Mouse (Mus musculus) lung, postnatal 36 days (tissue): ENCODE data around the gene Them7.

Experiments used
- DNase-seq: peaks from one replicate; pipeline ENCODE4 v3.0.0; 2022; ENCODE audit warnings: mixed read lengths

Gene Them7

GRCm38 (mm10) chr2:105235380-105236115 is 11.4 kb downstream of the Them7 start:
- DNase-seq: no peak

GRCm38 (mm10) chr2:105237424-105237823 is 13.3 kb downstream of the Them7 start:
- no peak for DNase-seq

- DNase-seq: no peak
Observed at GRCm38 (mm10) chr2:105237841-105238240, 13.7 kb downstream of the Them7 start.

- DNase-seq: peak; percentile 34
Observed at GRCm38 (mm10) chr2:105238775-105239174, 14.7 kb downstream of the Them7 start.

- no peak for DNase-seq
Observed at GRCm38 (mm10) chr2:105240631-105241030, 16.5 kb downstream of the Them7 start.

- no peak for DNase-seq
Observed at GRCm38 (mm10) chr2:105242940-105243339, 18.8 kb downstream of the Them7 start.

DNA sequence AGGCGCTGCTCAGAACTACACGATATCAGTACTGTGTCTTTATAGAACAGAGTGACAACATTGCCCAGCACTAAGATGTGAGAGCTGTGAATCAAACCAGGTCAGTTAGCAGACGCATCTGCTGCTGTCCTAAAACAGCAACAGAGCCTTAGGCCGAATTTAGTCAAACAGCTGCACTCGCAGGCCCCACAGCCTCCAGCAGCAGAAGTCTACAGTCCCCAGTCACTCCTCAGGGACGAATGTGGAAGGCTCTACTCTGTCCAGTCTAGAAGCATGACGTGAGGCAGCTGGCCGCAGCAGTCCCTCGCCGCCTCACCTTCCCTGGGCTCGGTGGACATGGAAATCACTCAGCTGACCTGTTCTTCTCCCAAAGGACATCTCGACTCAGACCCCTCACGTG is 20.6 kb downstream of the Them7 start:
- no peak for DNase-seq

- DNase-seq: no peak
Observed at GRCm38 (mm10) chr2:105251978-105252377, 27.9 kb downstream of the Them7 start.

DNA sequence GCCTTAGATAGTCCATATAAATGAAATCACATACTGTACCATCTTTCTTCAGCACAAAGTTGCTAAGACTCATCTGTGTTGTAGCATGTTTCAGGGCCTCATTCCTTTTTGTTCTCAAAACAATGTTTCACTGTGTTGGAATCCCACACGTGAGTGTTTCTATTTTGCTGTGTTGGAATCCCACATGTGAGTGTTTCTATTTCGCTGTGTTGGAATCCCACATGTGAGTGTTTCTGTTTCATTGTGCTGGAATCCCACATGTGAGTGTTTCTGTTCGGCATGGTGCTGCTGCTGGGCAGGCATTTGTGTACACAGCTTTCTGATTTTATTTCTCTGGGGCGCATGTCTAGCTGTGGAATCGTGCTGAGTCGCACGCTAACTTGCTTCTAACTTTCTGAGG is 28.7 kb downstream of the Them7 start:
- DNase-seq: no peak

DNA sequence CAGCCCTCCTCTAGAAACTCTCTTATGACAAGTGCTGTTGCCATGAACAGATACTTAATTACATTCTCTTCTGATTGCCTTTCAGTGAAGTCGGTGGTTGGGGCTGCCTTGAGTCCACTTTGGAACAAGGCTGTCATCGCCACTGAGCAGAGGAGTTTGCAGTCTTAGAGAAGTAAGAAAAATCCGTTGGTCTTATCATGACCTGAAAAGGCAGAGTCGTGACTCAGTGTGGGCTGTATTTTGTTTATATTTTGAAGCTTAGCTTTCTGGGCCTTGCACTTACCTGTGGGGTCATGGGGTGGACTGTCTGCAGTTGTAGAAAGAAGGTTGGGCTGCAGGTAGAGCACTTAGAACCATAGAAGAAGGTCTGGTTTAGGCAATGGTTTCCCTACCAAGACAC is 31.3 kb downstream of the Them7 start:
- no peak for DNase-seq

DNA sequence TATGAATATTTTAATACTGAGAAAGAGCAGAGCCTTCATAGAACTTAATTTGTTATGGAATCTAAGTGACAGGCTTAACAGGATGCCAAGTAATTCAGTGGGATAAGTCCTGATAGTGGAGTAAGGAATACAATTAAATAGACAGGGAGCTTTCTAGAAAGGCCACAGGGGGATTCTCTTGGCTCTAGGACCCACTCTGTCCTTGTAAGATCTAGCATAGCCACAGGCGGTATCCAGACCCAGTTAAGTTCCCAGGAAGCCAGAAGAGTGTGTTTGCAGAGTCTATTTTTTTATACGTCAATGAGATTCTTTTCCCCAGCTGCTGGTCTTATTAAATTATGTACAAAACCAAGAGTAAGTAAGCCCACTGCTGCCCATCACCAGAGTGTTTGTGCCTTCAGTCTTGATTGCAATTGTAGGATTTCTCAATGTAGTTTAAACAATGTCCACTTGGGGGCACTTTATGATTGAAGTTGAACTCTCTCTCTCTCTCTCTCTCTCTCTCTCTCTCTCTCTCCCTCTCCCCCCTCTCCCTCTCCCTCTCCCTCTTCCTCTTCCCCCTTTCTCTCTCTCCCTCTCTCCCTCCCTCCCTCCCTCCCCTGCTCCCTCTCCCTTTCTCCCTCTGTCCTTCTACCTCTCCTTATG is 32.4 kb downstream of the Them7 start:
- no peak for DNase-seq

DNA sequence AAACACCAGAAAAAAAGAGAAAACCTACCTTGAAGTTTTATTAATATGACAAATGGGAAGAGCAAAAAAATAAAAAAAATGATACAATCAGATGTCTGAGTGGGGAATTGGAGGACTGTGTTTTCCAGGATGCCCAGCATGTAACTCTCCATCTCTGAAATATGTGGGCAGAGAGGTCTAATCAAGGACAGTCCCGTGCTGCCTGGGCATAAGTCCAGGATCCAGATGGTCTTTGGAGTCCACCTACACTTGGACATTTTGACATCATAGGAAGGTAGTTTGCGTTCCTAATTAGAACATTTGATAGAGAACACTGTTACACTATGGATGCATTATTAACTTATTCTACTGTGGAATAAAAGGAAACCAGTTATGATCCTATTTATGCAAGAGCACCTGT is 33.3 kb downstream of the Them7 start:
- DNase-seq: no peak

GRCm38 (mm10) chr2:105261335-105261734 is 37.2 kb downstream of the Them7 start:
- DNase-seq: no peak

DNA sequence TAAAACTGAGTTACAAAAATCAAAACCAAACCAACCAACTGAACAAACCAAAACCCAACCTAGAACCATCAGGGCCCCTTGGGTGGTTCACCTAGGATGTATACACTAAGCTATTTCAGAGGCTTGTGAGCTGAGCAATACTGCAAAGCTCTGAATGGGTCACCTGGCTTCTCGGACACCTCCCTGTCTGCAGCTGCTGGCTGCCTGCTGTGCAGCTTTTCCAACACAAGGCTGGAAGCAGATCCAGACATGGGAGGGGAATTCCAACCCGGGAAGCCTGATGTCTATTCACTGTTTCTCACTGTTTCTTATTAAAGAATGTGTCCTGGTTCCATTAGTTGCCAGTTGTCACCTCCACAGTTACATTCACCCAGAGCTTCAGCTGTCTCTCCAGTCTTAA is 39.1 kb downstream of the Them7 start:
- no peak for DNase-seq

DNA sequence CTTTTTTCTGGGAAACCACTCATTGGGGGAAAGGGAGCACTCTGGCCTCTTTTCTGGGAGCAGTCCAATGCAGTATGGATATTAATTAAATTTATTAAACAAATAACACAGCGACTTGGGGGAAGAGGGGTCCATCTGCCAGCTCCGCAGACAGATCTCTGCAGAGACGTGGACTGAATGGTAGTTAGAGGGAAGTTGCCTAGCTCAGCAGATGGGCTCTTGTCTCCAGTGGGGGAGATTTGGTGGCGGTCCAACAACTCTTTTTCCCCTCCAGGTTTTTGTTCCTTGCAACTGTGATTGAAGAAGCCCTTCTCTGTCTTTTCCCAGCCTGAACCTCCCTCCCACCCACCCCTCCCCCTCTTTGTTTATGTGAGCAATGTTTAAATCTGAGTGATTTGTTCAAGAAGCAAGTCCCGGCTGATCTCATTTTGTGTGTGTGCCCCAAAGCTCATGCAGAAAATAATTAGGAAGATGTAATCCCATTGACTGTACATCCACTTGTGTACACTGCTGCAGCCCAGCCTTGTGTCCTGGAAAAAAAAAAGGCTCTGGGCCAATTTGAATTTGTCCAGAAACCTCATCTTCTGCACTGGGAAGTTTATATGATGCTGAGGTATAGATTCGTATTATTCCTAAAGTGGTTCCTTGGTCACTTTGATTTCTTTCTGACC is 58.4 kb downstream of the Them7 start:
- no peak for DNase-seq

DNA sequence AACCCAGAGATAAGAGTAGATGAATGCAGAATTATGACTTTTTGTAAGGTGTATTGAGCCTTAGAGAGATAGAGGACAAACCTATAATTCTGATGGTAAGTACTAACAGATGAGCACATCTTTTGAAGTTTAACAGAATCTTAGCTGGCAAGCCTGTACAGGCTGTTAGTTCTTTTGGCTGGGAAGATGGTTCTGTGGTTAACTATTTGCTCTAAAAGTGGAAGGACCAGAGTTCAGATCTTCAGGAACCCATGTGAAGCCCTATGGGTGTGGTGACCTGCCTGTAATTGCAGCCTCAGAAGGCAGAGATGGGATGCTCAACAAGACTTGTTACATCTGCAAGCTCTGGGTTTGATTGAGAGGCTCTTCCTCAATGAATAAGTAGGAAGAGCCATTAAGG is 59.7 kb downstream of the Them7 start:
- no peak for DNase-seq

DNA sequence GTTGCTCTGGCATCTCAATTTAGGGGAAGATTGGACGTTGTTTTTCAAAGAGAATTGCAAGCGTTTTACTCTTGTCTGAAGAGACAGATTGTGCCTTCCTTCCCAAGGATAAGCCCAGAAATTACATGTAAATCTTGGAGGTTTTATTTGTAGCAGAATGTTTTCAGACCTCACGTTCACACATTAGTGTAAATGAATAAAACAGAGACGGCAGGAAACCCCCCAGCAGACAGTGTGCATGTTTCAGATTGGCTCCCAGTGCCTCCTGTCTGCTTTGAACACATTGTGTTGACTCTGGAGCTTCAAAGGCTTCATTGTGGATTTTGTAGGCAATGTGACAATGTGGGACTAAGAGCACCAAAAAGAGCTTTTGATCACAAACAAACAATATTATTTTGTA is 60.7 kb downstream of the Them7 start:
- DNase-seq: no peak

- DNase-seq: no peak
Observed at GRCm38 (mm10) chr2:105295823-105296222, 71.7 kb downstream of the Them7 start.

- no peak for DNase-seq
Observed at GRCm38 (mm10) chr2:105298888-105299287, 74.8 kb downstream of the Them7 start.

GRCm38 (mm10) chr2:105301082-105301481 is 77.0 kb downstream of the Them7 start:
- no peak for DNase-seq

DNA sequence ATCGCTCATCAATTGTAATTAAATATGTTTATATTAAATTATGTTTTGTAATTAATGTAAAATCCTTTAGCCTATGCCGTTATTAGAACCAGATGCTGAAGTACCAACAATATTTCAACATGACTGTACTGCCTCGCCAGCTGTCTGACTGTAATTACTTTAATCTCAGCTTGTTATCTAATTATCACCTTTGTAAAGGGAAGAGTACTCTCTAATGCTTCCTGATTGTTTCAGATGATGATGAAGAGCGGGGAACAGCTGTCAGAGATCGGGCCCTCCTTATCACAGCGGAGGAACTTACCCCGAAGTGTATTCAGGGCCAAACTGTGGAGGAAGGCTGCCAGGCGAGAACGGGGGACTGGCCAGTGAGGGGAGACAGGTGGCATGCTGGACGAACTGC is 77.4 kb downstream of the Them7 start:
- no peak for DNase-seq

DNA sequence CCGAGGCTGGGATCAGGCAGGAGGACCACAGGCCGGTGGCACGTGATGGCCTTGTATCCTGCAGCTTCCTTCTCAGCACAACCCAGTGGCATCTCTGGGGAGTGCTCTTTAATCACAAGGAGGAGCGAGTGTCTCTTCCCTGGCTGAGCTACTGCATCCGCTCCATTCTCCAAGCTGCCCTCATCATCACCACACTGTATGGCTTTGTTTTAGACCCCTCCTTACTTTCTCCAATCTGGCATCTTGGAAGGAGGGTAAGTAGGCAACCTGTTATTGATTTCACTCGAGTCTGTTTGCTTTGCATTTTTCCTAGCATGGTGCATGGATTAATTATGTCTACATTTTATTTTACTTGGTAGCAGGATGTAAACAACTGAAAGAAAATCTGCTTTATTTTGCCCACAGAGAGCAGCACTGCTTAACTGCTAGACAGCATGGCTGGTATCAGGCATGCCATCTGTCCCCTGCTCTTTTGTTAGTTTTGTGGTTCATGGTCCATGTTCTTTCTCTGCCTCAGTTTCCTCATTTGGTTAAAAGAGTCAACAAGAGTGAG is 79.9 kb downstream of the Them7 start:
- no peak for DNase-seq

DNA sequence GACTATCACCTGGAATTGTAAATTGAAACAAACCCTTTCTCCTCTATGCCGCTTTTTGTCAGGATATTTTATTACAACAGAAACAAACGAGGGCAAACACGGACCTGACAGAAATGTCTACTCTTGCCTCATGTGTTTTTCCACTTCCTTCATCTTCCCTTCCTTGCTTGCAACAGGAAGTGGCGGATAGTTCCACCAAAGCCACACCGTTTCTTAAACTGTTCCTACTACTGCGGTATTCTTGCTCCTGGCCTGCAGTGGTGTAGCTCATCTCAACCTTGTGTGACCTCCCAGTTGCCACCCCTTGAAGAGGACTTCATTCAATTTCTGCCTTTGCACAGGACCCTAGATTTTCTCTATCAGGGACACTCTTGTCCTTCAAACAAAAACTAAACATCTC is 81.8 kb downstream of the Them7 start:
- no peak for DNase-seq

DNA sequence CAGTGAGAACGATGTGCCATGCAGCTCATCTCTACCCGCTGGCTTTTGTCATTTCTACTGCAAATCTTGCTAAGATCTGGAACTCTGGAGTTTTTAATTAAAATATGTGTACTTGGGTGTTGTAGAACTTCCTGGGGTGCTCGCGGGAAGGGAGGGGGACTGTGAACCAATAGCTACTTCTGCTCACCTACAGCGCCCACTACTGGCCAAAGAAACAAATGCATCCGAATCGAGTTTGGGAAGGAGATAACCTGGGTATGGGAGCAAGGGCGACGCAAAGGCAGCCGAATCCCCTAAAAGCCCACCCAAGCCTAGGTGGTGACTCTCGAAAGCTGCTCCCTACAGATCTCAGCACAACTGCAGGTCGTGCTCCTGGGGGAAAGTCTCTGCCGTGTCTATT is 87.3 kb downstream of the Them7 start:
- no peak for DNase-seq
